Mouse (Mus musculus) hindbrain, embryonic 16.5 days (tissue): ENCODE data around the gene 4933428M09Rik. TPM values are rescaled to one million over a fixed set of nuclear protein-coding genes. Genes with fewer than 3 reads are reported as not detected.

ENCODE experiments used
- ATAC-seq: fragments of 200-750 bp; cut with Nextera tagmentation; 2 replicates; pipeline ENCODE4 v1.8.0; 2017; ENCODE audit warnings: moderate TSS enrichment, moderate library complexity
- H3K27ac ChIP-seq: fragments of 300-500 bp; sonication (generic); 2 replicates; pipeline ENCODE4 v1.5.1; 2014; ENCODE audit warnings: low read depth, mild to moderate bottlenecking, control low read depth, low read length, moderate library complexity
- H3K27me3 ChIP-seq: fragments of 300-500 bp; sonication (generic); replicated peaks from 2 replicates; pipeline ENCODE4 v1.6.1; 2014; ENCODE audit warnings: low read length; ENCODE audit not compliant: control insufficient read depth, insufficient read depth
- H3K36me3 ChIP-seq: fragments of 300-500 bp; sonication (generic); 2 replicates; pipeline ENCODE4 v1.6.1; 2014; ENCODE audit warnings: mild to moderate bottlenecking, low read length, moderate library complexity, mixed read lengths; ENCODE audit not compliant: control insufficient read depth, insufficient read depth
- H3K4me1 ChIP-seq: fragments of 300-500 bp; sonication (generic); 2 replicates; pipeline ENCODE4 v1.6.1; 2014; ENCODE audit warnings: low read depth, low read length; ENCODE audit not compliant: control insufficient read depth, insufficient read depth
- H3K4me2 ChIP-seq: fragments of 300-500 bp; sonication (generic); 2 replicates; pipeline ENCODE4 v1.6.1; 2014; ENCODE audit warnings: mild to moderate bottlenecking, low read length, control low read depth, moderate library complexity
- H3K4me3 ChIP-seq: fragments of 300-500 bp; sonication (generic); 2 replicates; pipeline ENCODE4 v1.5.1; 2014; ENCODE audit warnings: mild to moderate bottlenecking, low read length, control low read depth, moderate library complexity
- H3K9ac ChIP-seq: fragments of 300-500 bp; sonication (generic); 2 replicates; pipeline ENCODE4 v1.6.1; 2014; ENCODE audit warnings: low read depth, mild to moderate bottlenecking, control low read depth, low read length, moderate library complexity
- H3K9me3 ChIP-seq: fragments of 300-500 bp; sonication (generic); 2 replicates; pipeline ENCODE4 v1.6.1; 2014; ENCODE audit warnings: mild to moderate bottlenecking, low read length, moderate library complexity; ENCODE audit not compliant: control insufficient read depth
- WGBS: fragments of 180-500 bp; shearing (Covaris S2); extraction: QIAGEN DNeasy Blood & Tissue Kit; methylation state at CpG from one replicate; pipeline ENCODE4 v1.1.7; 2014; 5-methylcytosine and 5-hydroxymethylcytosine counted together
- polyA plus RNA-seq: library from polyadenylated mRNA; unstranded; fragments of >200 nt; fragmentation: Nextera tagmentation; extraction: Ambion mirVana; gene quantifications from 2 replicates; pipeline ENCODE4 v1.2.1, GENCODE M21; 2015

The 4933428M09Rik gene
- polyA plus RNA-seq, 1 experiment from 2014 or later = not detected

DNA sequence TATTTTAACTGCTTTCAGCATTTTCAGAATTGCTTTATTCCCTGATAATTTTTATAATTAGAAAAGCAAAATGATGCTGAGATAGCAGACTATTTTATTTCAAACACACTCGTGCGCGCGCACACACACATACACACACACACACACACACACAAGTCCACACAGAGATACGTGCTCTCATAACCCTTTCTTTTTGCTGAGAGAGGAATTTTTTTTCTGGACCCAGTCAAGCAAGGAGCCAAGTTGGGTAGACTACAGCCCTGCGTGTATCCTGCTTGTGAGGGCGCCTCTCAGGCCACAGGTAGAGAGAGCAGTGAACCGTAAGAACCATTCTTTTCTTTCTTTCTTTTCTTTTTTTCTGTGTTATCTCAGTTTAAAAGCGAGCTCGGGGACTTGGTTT lies 38.7 kb downstream of the 4933428M09Rik start:
- peak; percentile 38; the same call in 1 of the 2 replicates for ATAC-seq
- Histone ChIP-seq H3K4me3 (peak overlapping the region; percentile 45), H3K27me3 (no peaks in the 10 kb centered on the region), H3K9me3 (no peaks in the 10 kb centered on the region), H3K9ac (0 out of 2 replicates have a peak overlapping the region, but pooled peaks have one; percentile 17), H3K27ac (no peak overlapping the region), H3K4me2 (peak overlapping the region; percentile 59), H3K4me1 (no peaks in the 10 kb centered on the region), H3K36me3 (no peaks in the 10 kb centered on the region)
- 46% methylated on average over 10 of the region's 10 CpGs for WGBS

DNA sequence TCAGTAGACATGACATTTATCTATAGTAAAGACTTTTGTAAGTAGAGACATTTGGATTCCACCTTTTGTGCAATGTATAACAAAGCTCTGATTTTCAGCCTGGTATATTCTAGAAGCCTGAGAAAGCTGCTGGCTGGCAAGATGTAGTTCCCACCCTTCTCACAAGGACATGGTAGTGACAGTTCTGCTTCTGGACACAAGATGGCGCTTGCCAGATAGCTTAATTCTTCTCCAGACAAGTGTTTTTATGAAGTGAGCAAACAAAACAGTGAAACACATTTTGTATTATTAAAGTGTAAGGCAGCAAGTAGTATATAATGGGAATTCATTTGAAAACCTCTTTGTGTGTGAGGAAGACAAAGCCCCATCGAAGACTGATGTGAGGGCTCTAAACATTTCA lies 40.0 kb downstream of the 4933428M09Rik start:
- Histone ChIP-seq H3K9ac (no peak overlapping the region), H3K4me3 (no peak overlapping the region), H3K36me3 (no peaks in the 10 kb centered on the region), H3K4me1 (no peaks in the 10 kb centered on the region), H3K27me3 (no peaks in the 10 kb centered on the region), H3K9me3 (no peaks in the 10 kb centered on the region), H3K27ac (no peak overlapping the region), H3K4me2 (no peak overlapping the region)
- WGBS = 36% methylated on average over 2 of the region's 2 CpGs
- 0 out of 2 replicates have a peak, but pooled peaks have one; percentile 51 for ATAC-seq

- H3K9me3 ChIP-seq = no peaks in the 10 kb centered on the region
- H3K27me3 ChIP-seq = no peaks in the 10 kb centered on the region
- no peaks in the 10 kb centered on the region for H3K36me3 ChIP-seq
- H3K4me3 ChIP-seq = no peak overlapping the region
- ATAC-seq = no peak
- 85% methylated on average over 4 of the region's 4 CpGs for WGBS
- no peak overlapping the region for H3K27ac ChIP-seq
- H3K4me1 ChIP-seq = no peaks in the 10 kb centered on the region
- H3K4me2 ChIP-seq = no peak overlapping the region
- H3K9ac ChIP-seq = no peak overlapping the region
Measured at GRCm38 (mm10) chrX:139220830-139221229, 41.8 kb downstream of the 4933428M09Rik start.

DNA sequence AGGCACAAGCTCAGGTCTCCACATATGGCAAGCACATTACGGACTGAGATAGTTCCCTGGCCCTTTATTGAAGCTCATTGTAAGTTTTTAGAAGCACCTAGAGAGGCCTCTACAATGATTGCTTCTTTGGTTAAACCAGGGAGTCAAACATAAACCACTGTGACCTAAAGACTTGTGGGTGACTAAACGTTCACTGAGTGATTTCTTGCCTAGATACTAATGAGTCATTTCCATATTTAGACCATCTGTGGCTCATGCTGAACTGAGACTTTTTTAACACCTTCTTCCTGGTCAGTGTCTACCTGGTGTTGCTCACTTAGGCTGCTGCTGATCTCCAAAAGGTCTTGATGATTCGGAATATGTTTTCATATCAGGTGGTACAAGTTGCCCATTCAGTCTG lies 42.9 kb downstream of the 4933428M09Rik start:
- Histone ChIP-seq H3K9ac (no peak overlapping the region), H3K27ac (no peak overlapping the region), H3K4me2 (no peak overlapping the region), H3K9me3 (no peaks in the 10 kb centered on the region), H3K4me1 (no peaks in the 10 kb centered on the region), H3K36me3 (no peaks in the 10 kb centered on the region), H3K27me3 (no peaks in the 10 kb centered on the region), H3K4me3 (no peak overlapping the region)
- ATAC-seq = no peak
- WGBS = 91% methylated on average over 3 of the region's 3 CpGs

Other genes starting within 250 kb of the 4933428M09Rik start
- not detected in 2 replicates for gene Serpina7, start 94.0 kb upstream of the 4933428M09Rik start, polyA plus RNA-seq
- not detected in 2 replicates for gene 4930513O06Rik, start 93.0 kb upstream of the 4933428M09Rik start, polyA plus RNA-seq
- gene Mum1l1, start 30.8 kb downstream of the 4933428M09Rik start, polyA plus RNA-seq = 12.3 and 12.4 TPM in 2 replicates
- not detected in 2 replicates for gene Trap1a, start 154.5 kb downstream of the 4933428M09Rik start, polyA plus RNA-seq